ENCODE assay signal across 20 mouse cellular contexts in genomic region chr8:5472999-5473398, GRCm38 (mm10).
DNase-seq lines count a peak whose midpoint lies in the region; ATAC-seq and TF ChIP-seq lines count a peak whose summit lies in the region.
"Had no signal": no experiment of that assay in that cellular context is flagged by ENCODE, and none has a peak within 500 bp of the region (broad histone marks: within the 10 kb centered on the region; RNA-seq: fewer than 3 reads in every experiment).

No protein-coding gene starts in this region.

- no peak overlapping the region for H3K4me2 ChIP-seq in forebrain, postnatal 0 days (ENCODE audit: low read depth)
- no peak overlapping the region for H3K4me2 ChIP-seq in forebrain, embryonic 12.5 days
- no peak overlapping the region for H3K4me2 ChIP-seq in hindbrain, postnatal 0 days (ENCODE audit: low read depth, low read length)
- H3K4me2 ChIP-seq in hindbrain, embryonic 11.5 days (replicated peaks; ENCODE audit: low read depth, low read length), result no peak overlapping the region
- H3K4me2 ChIP-seq in neural tube, embryonic 15.5 days, result no peak overlapping the region
- H3K4me2 ChIP-seq: hindbrain, embryonic 13.5 days; midbrain, embryonic 13.5 days had no signal

- no peak for TF ChIP-seq CTCF in forebrain, postnatal 0 days (IDR thresholded peaks at IDR 0.05; ENCODE audit: low read depth)
- TF ChIP-seq CTCF in hindbrain, postnatal 0 days (IDR thresholded peaks at IDR 0.05; ENCODE audit: low read depth), result no peak

- H3K27ac ChIP-seq in forebrain, postnatal 0 days (ENCODE audit: low read depth, low read length), result no peak overlapping the region
- no peak overlapping the region for H3K27ac ChIP-seq in forebrain, embryonic 12.5 days
- no peak overlapping the region for H3K27ac ChIP-seq in hindbrain, postnatal 0 days
- no peak overlapping the region for H3K27ac ChIP-seq in hindbrain, embryonic 11.5 days (ENCODE audit: low read depth, low read length)
- no peak overlapping the region for H3K27ac ChIP-seq in neural tube, embryonic 15.5 days (replicated peaks)
- H3K27ac ChIP-seq: hindbrain, embryonic 13.5 days; left cerebral cortex, adult 2 months; midbrain, embryonic 13.5 days had no signal

- H3K4me3 ChIP-seq in forebrain, postnatal 0 days (ENCODE audit: low read depth, low read length), result no peak overlapping the region
- no peak overlapping the region for H3K4me3 ChIP-seq in forebrain, embryonic 12.5 days (replicated peaks)
- H3K4me3 ChIP-seq in hindbrain, postnatal 0 days (ENCODE audit: low read length), result no peak overlapping the region
- H3K4me3 ChIP-seq in hindbrain, embryonic 11.5 days (ENCODE audit: low read depth, low read length), result no peak overlapping the region
- no peak overlapping the region for H3K4me3 ChIP-seq in neural tube, embryonic 15.5 days (replicated peaks)
- H3K4me3 ChIP-seq: hindbrain, embryonic 13.5 days; left cerebral cortex, adult 2 months; midbrain, embryonic 13.5 days; myocyte had no signal

- H3K36me3 ChIP-seq in forebrain, postnatal 0 days (ENCODE audit: insufficient read depth), result no peaks in the 10 kb centered on the region
- no peaks in the 10 kb centered on the region for H3K36me3 ChIP-seq in forebrain, embryonic 12.5 days (replicated peaks)
- H3K36me3 ChIP-seq in hindbrain, postnatal 0 days (ENCODE audit: insufficient read depth, low read length), result no peaks in the 10 kb centered on the region
- no peaks in the 10 kb centered on the region for H3K36me3 ChIP-seq in hindbrain, embryonic 11.5 days (ENCODE audit: control insufficient read depth, insufficient read depth, low read length)
- no peaks in the 10 kb centered on the region for H3K36me3 ChIP-seq in neural tube, embryonic 15.5 days
- H3K36me3 ChIP-seq: hindbrain, embryonic 13.5 days; midbrain, embryonic 13.5 days had no signal

- H3K9ac ChIP-seq in forebrain, postnatal 0 days, result no peak overlapping the region
- H3K9ac ChIP-seq in forebrain, embryonic 12.5 days, result no peak overlapping the region
- H3K9ac ChIP-seq in hindbrain, postnatal 0 days (replicated peaks; ENCODE audit: low read length), result no peak overlapping the region
- no peak overlapping the region for H3K9ac ChIP-seq in hindbrain, embryonic 11.5 days (ENCODE audit: low read depth, low read length)
- H3K9ac ChIP-seq in neural tube, embryonic 15.5 days (replicated peaks), result no peak overlapping the region
- H3K9ac ChIP-seq: hindbrain, embryonic 13.5 days; midbrain, embryonic 13.5 days had no signal

- peak; percentile 15 for DNase-seq in adrenal gland, adult 2 months
- DNase-seq in adrenal gland, adult 18-20 months (ENCODE audit: low spot score in 2 of 2), result no peak
- peak; percentile 1 for DNase-seq in forebrain, postnatal 0 days
- peak; percentile 2 for DNase-seq in hindbrain, postnatal 0 days (ENCODE audit: low spot score)
- no peak for DNase-seq in hindbrain, embryonic 11.5 days (ENCODE audit: low spot score)
- DNase-seq in cerebellum, adult 9-10 months, result peak; percentile 33
- DNase-seq: adrenal gland, postnatal 25 days; kidney, postnatal 4 days; layer of hippocampus, adult 9-11 months; left cerebral cortex, postnatal 4 days; liver; right cerebral cortex, postnatal 25 days; thymus, postnatal 4 days had no signal

- no peak for ATAC-seq in forebrain, postnatal 0 days
- ATAC-seq in forebrain, embryonic 12.5 days (ENCODE audit: low FRiP score), result no peak
- ATAC-seq in hindbrain, postnatal 0 days, result no peak
- no peak for ATAC-seq in hindbrain, embryonic 11.5 days (ENCODE audit: low FRiP score)
- ATAC-seq in neural tube, embryonic 15.5 days (ENCODE audit: low FRiP score), result no peak
- ATAC-seq: intestine, embryonic 16.5 days; midbrain, embryonic 13.5 days had no signal

- H3K4me1 ChIP-seq in forebrain, postnatal 0 days (ENCODE audit: insufficient read depth), result no peaks in the 10 kb centered on the region
- no peaks in the 10 kb centered on the region for H3K4me1 ChIP-seq in forebrain, embryonic 12.5 days
- no peaks in the 10 kb centered on the region for H3K4me1 ChIP-seq in hindbrain, postnatal 0 days (ENCODE audit: insufficient read depth, low read length)
- no peaks in the 10 kb centered on the region for H3K4me1 ChIP-seq in hindbrain, embryonic 11.5 days (replicated peaks; ENCODE audit: control insufficient read depth, insufficient read depth, low read length)
- no peaks in the 10 kb centered on the region for H3K4me1 ChIP-seq in neural tube, embryonic 15.5 days
- H3K4me1 ChIP-seq: hindbrain, embryonic 13.5 days; midbrain, embryonic 13.5 days had no signal

- H3K27me3 ChIP-seq in forebrain, postnatal 0 days (ENCODE audit: insufficient read depth, low read length), result no peaks in the 10 kb centered on the region
- H3K27me3 ChIP-seq in forebrain, embryonic 12.5 days, result no peaks in the 10 kb centered on the region
- no peaks in the 10 kb centered on the region for H3K27me3 ChIP-seq in hindbrain, postnatal 0 days (ENCODE audit: insufficient read depth, low read length)
- H3K27me3 ChIP-seq in hindbrain, embryonic 11.5 days (ENCODE audit: control insufficient read depth, insufficient read depth, low read length), result no peaks in the 10 kb centered on the region
- H3K27me3 ChIP-seq in neural tube, embryonic 15.5 days (replicated peaks), result no peaks in the 10 kb centered on the region
- H3K27me3 ChIP-seq: hindbrain, embryonic 13.5 days; midbrain, embryonic 13.5 days had no signal

- H3K9me3 ChIP-seq in forebrain, postnatal 0 days (ENCODE audit: low read length), result no peaks in the 10 kb centered on the region
- H3K9me3 ChIP-seq in forebrain, embryonic 12.5 days, result no peaks in the 10 kb centered on the region
- H3K9me3 ChIP-seq in hindbrain, postnatal 0 days (ENCODE audit: low read length), result no peaks in the 10 kb centered on the region
- no peaks in the 10 kb centered on the region for H3K9me3 ChIP-seq in hindbrain, embryonic 11.5 days (ENCODE audit: control insufficient read depth, low read length)
- no peaks in the 10 kb centered on the region for H3K9me3 ChIP-seq in neural tube, embryonic 15.5 days (replicated peaks)
- H3K9me3 ChIP-seq: hindbrain, embryonic 13.5 days; midbrain, embryonic 13.5 days had no signal

Comparison
In these comparisons a context has a peak if more than half of its experiments do, and no peak if none do; other contexts are left out.
1. DNase-seq: peak in adrenal gland, adult 2 months (single experiment), forebrain, postnatal 0 days (single experiment), hindbrain, postnatal 0 days (single experiment) and cerebellum, adult 9-10 months (single experiment); none in adrenal gland, adult 18-20 months (0 of 2) and hindbrain, embryonic 11.5 days (single experiment).